Mouse (Mus musculus): ENCODE results near the gene Wdr90. TPM values are rescaled to one million over a fixed set of nuclear protein-coding genes. Genes with fewer than 3 reads are reported as not detected.

Wdr90 gene
- polyA plus RNA-seq, 1 experiment = 34.5 TPM

- DNase-seq (ENCODE audit: low read depth in 1 of 2, low spot score in 2 of 2) = peak; percentile 63 to 71
- Histone ChIP-seq H3K4me3 (ENCODE audit: extremely low read depth, insufficient read depth, insufficient read length) (no peak overlapping the region), H3K4me1 (ENCODE audit: control insufficient read depth, insufficient read depth, insufficient read length) (peaks cover 3% of the 10 kb centered on the region; the same call in 1 of the 2 replicates), H3K36me3 (ENCODE audit: control insufficient read depth, insufficient read depth, low read length) (no peaks in the 10 kb centered on the region), H3K27me3 (ENCODE audit: control insufficient read depth, insufficient read depth, low read length) (no peaks in the 10 kb centered on the region), H3K27ac (ENCODE audit: insufficient read depth, low read length) (no peak overlapping the region)
- WGBS = 5% methylated on average over 6 of the region's 6 CpGs
- TF ChIP-seq POLR2A (IDR thresholded peaks at IDR 0.05; ENCODE audit: low read depth, low read length) (no peak), CTCF (IDR thresholded peaks at IDR 0.05; ENCODE audit: extremely low read depth, insufficient read depth, insufficient read length, insufficient replicate concordance) (peak; percentile 80; the same call in 1 of the 2 replicates)
Measured at GRCm38 (mm10) chr17:25801029-25801428, 60.3 kb downstream of the Wdr90 start.

- no peak within 1 kb of the TSS for H3K27ac ChIP-seq (ENCODE audit: insufficient read depth, low read length)
- peaks cover 11% of the 10 kb centered on the region; the same call in 1 of the 2 replicates for H3K4me1 ChIP-seq (ENCODE audit: control insufficient read depth, insufficient read depth, insufficient read length)
- peak; percentile 45 to 87 for DNase-seq (ENCODE audit: low read depth in 1 of 2, low spot score in 2 of 2)
Measured at GRCm38 (mm10) chr17:25796951-25797369, 64.3 kb downstream of the Wdr90 start, which contains the start of gene Metrn. Gene Metrn, minus strand, starts transcription at chr17:25797136.

DNA sequence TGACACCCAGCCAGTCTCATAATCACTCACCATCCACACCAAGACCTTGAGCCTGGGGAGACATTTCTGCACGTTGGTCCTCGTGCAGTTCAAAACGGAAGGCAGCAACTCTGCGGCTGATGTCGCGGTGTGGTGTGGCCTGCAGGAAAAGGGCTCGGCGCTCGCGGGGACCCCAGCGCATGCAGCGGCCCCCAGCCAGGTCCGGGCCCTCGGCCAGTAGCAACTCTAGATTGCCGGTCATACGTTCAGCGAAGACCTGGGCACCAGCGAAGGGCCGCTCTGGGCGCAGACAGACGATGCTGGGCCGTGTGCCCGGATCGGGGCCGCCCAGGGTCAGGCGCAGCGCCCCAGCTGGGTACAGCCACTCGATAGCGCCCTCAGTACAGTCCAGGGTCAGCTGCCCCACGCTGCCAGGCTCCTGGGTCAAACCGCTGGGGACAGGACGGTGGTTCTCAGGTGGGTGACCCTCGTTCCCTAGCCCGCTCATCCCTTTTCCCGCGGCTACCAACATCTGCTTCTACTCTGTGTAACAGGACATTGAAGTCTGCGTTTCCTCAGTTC lies 65.0 kb downstream of the Wdr90 start:
- Histone ChIP-seq H3K27ac (ENCODE audit: insufficient read depth, low read length) (no peak overlapping the region), H3K4me1 (ENCODE audit: control insufficient read depth, insufficient read depth, insufficient read length) (peaks cover 14% of the 10 kb centered on the region), H3K27me3 (ENCODE audit: control insufficient read depth, insufficient read depth, low read length) (no peaks in the 10 kb centered on the region), H3K4me3 (ENCODE audit: extremely low read depth, insufficient read depth, insufficient read length) (peak overlapping the region; percentile 69), H3K36me3 (ENCODE audit: control insufficient read depth, insufficient read depth, low read length) (no peaks in the 10 kb centered on the region)
- 2% methylated on average over 37 of the region's 37 CpGs for WGBS
- TF ChIP-seq CTCF (IDR thresholded peaks at IDR 0.05; ENCODE audit: extremely low read depth, insufficient read depth, insufficient read length, insufficient replicate concordance) (no peak), POLR2A (IDR thresholded peaks at IDR 0.05; ENCODE audit: low read depth, low read length) (no peak)
- DNase-seq (ENCODE audit: low read depth in 1 of 2, low spot score in 2 of 2) = no peak

More at GRCm38 (mm10) chr17:25796951-25797369, 64.3 kb downstream of the Wdr90 start, which contains the start of gene Metrn:
- H3K27me3 ChIP-seq (ENCODE audit: control insufficient read depth, insufficient read depth, low read length) = no peaks in the 10 kb centered on the region
- TF ChIP-seq CTCF (IDR thresholded peaks at IDR 0.05; ENCODE audit: extremely low read depth, insufficient read depth, insufficient read length, insufficient replicate concordance) = no peak
- no peaks in the 10 kb centered on the region for H3K36me3 ChIP-seq (ENCODE audit: control insufficient read depth, insufficient read depth, low read length)
- H3K4me3 ChIP-seq (ENCODE audit: extremely low read depth, insufficient read depth, insufficient read length) = peak within 1 kb of the TSS; percentile 69
- WGBS = 2% methylated on average over 33 of the region's 35 CpGs

DNA sequence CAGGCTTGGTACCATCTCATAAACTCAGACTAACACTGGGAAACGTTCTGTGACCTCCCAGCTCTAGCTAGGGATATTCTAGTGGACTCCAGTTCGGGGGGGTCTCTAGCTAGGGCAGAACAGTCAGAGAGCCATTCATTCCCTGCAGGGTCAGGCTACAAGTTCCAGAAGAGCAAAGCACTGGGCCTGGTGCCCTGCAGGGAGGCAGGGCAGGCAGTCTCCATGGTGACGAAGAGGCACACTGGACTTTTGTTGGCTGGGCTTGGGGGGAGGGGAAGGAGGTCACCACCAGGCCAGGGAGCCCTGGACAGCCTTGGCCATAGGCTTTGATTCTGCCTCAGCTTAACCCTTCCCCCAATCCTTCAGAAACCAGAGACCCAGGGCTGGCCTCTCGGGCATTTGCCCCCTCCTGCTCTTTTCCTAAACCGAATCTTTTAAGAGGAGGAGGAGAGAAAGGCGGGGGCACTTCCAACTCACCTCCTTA lies 65.7 kb downstream of the Wdr90 start, which contains the start of gene AC134908.4:
TSS of gene AC134908.4 (minus strand) at position 51 of the 484 bp plus-strand sequence.
- Histone ChIP-seq H3K27me3 (ENCODE audit: control insufficient read depth, insufficient read depth, low read length) (no peaks in the 10 kb centered on the region), H3K36me3 (ENCODE audit: control insufficient read depth, insufficient read depth, low read length) (no peaks in the 10 kb centered on the region), H3K4me1 (ENCODE audit: control insufficient read depth, insufficient read depth, insufficient read length) (peaks cover 15% of the 10 kb centered on the region), H3K27ac (ENCODE audit: insufficient read depth, low read length) (no peak within 1 kb of the TSS), H3K4me3 (ENCODE audit: extremely low read depth, insufficient read depth, insufficient read length) (peak within 1 kb of the TSS; percentile 69)
- DNase-seq (ENCODE audit: low read depth in 1 of 2, low spot score in 2 of 2) = no peak
- WGBS = 68% methylated on average over 6 of the region's 6 CpGs
- TF ChIP-seq CTCF (IDR thresholded peaks at IDR 0.05; ENCODE audit: extremely low read depth, insufficient read depth, insufficient read length, insufficient replicate concordance) (no peak), POLR2A (IDR thresholded peaks at IDR 0.05; ENCODE audit: low read depth, low read length) (no peak)

DNA sequence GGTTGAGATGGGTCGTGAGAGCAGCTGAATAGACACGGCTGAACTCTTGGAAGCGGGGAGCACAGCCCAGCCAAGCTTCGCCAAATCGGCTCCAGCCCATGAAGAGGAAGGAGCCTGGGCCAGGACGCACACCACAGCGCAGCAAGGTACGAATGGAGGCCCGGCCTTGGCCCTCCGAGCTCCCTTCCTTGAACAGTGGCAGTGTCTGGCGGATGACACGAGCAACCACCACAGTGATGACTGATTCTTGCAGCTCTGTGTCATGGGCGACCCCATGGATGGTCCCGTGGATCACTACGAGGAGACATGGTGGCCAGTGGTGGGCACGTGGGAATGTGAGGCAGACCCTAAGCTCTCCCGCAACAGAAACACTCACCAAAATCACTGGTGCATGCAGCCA lies 66.3 kb downstream of the Wdr90 start:
- H3K4me1 ChIP-seq (ENCODE audit: control insufficient read depth, insufficient read depth, insufficient read length) = peaks cover 15% of the 10 kb centered on the region
- H3K36me3 ChIP-seq (ENCODE audit: control insufficient read depth, insufficient read depth, low read length) = no peaks in the 10 kb centered on the region
- no peak overlapping the region for H3K27ac ChIP-seq (ENCODE audit: insufficient read depth, low read length)
- H3K27me3 ChIP-seq (ENCODE audit: control insufficient read depth, insufficient read depth, low read length) = no peaks in the 10 kb centered on the region
- no peak for TF ChIP-seq POLR2A (IDR thresholded peaks at IDR 0.05; ENCODE audit: low read depth, low read length)
- WGBS = 97% methylated on average over 17 of the region's 17 CpGs
- no peak for DNase-seq (ENCODE audit: low read depth in 1 of 2, low spot score in 2 of 2)
- H3K4me3 ChIP-seq (ENCODE audit: extremely low read depth, insufficient read depth, insufficient read length) = no peak overlapping the region

Other genes starting within 250 kb of the Wdr90 start
- gene Gng13, start 144.3 kb downstream of the Wdr90 start, polyA plus RNA-seq (2012; rRNA removed) = 0.16 TPM in 1 of 2 replicates, not detected in the other
- 10.6 and 13.0 TPM in 2 replicates for gene Chtf18, start 134.1 kb downstream of the Wdr90 start, polyA plus RNA-seq (2012; rRNA removed)
- gene Rpusd1, start 133.8 kb downstream of the Wdr90 start, polyA plus RNA-seq (2012; rRNA removed) = 25.9 and 37.9 TPM in 2 replicates
- 0.09 and 0.13 TPM in 2 replicates for gene Mslnl, start 125.5 kb downstream of the Wdr90 start, polyA plus RNA-seq (2012; rRNA removed)
- gene Msln, start 107.1 kb downstream of the Wdr90 start, polyA plus RNA-seq (2012; rRNA removed) = 3.1 and 6.8 TPM in 2 replicates
- gene Narfl, start 87.7 kb downstream of the Wdr90 start, polyA plus RNA-seq (2012; rRNA removed) = 18.6 and 20.7 TPM in 2 replicates
- 37.9 and 49.4 TPM in 2 replicates for gene Haghl, start 75.8 kb downstream of the Wdr90 start, polyA plus RNA-seq (2012; rRNA removed)
- 0.08 TPM in 1 of 2 replicates, not detected in the other for gene Ccdc78, start 74.9 kb downstream of the Wdr90 start, polyA plus RNA-seq (2012; rRNA removed)
- 96.7 and 113 TPM in 2 replicates for gene Fam173a, start 68.6 kb downstream of the Wdr90 start, polyA plus RNA-seq (2012; rRNA removed)
- gene AC134908.4, start 65.8 kb downstream of the Wdr90 start, polyA plus RNA-seq (2012; rRNA removed) = 1.1 TPM in 1 of 2 replicates, not detected in the other
- gene Metrn, start 64.4 kb downstream of the Wdr90 start, polyA plus RNA-seq (2012; rRNA removed) = 37.6 and 61.5 TPM in 2 replicates
- 1.2 and 1.4 TPM in 2 replicates for gene Fbxl16, start 52.4 kb downstream of the Wdr90 start, polyA plus RNA-seq (2012; rRNA removed)
- 33.6 and 38.6 TPM in 2 replicates for gene Wdr24, start 37.9 kb downstream of the Wdr90 start, polyA plus RNA-seq (2012; rRNA removed)
- 30.9 and 31.3 TPM in 2 replicates for gene Jmjd8, start 32.6 kb downstream of the Wdr90 start, polyA plus RNA-seq (2012; rRNA removed)
- 85.4 and 104 TPM in 2 replicates for gene Stub1, start 28.1 kb downstream of the Wdr90 start, polyA plus RNA-seq (2012; rRNA removed)
- gene Rhbdl1, start 24.2 kb downstream of the Wdr90 start, polyA plus RNA-seq (2012; rRNA removed) = 5.5 and 7.3 TPM in 2 replicates
- gene Gm20683, start 19.7 kb downstream of the Wdr90 start, polyA plus RNA-seq (2012; rRNA removed) = 29.5 and 34.1 TPM in 2 replicates
- 62.1 and 77.0 TPM in 2 replicates for gene Rhot2, start 16.6 kb downstream of the Wdr90 start, polyA plus RNA-seq (2012; rRNA removed)
- 17.3 and 21.7 TPM in 2 replicates for gene Mcrip2, start 7.3 kb upstream of the Wdr90 start, polyA plus RNA-seq (2012; rRNA removed)
- gene Mettl26, start 13.6 kb upstream of the Wdr90 start, polyA plus RNA-seq (2012; rRNA removed) = 53.6 and 81.2 TPM in 2 replicates
- 0.74 and 0.99 TPM in 2 replicates for gene Wfikkn1, start 19.4 kb upstream of the Wdr90 start, polyA plus RNA-seq (2012; rRNA removed)
- gene Rab40c, start 58.2 kb upstream of the Wdr90 start, polyA plus RNA-seq (2012; rRNA removed) = 26.8 and 31.6 TPM in 2 replicates
- 203 and 239 TPM in 2 replicates for gene Pigq, start 83.4 kb upstream of the Wdr90 start, polyA plus RNA-seq (2012; rRNA removed)
- 4.3 and 4.7 TPM in 2 replicates for gene Nhlrc4, start 83.5 kb upstream of the Wdr90 start, polyA plus RNA-seq (2012; rRNA removed)
- gene A930017K11Rik, start 91.1 kb upstream of the Wdr90 start, polyA plus RNA-seq (2012; rRNA removed) = not detected in 2 replicates
- gene Capn15, start 124.3 kb upstream of the Wdr90 start, polyA plus RNA-seq (2012; rRNA removed) = 35.0 and 45.9 TPM in 2 replicates
- gene Rab11fip3, start 208.1 kb upstream of the Wdr90 start, polyA plus RNA-seq (2012; rRNA removed) = 13.3 and 13.6 TPM in 2 replicates
- 5.7 and 5.8 TPM in 2 replicates for gene Decr2, start 228.8 kb upstream of the Wdr90 start, polyA plus RNA-seq (2012; rRNA removed)
- gene Nme4, start 234.1 kb upstream of the Wdr90 start, polyA plus RNA-seq (2012; rRNA removed) = 13.7 and 17.7 TPM in 2 replicates